Mouse (Mus musculus) liver, embryonic 14.5 days (tissue): ENCODE data around the gene Nrxn1. TPM values are rescaled to one million over a fixed set of nuclear protein-coding genes. Genes with fewer than 3 reads are reported as not detected.
A peak's percentile ranks its signal among the peaks of the same experiment; 100 is the strongest.

Experiments used
- ATAC-seq: fragments of 200-750 bp; cut with Nextera tagmentation; 2 replicates; pipeline ENCODE4 v1.8.0; 2017; ENCODE audit warnings: moderate number of reproducible peaks, mild to moderate bottlenecking, moderate library complexity; ENCODE audit not compliant: insufficient read depth
- DNase-seq, 3 experiments: peaks; one replicate each; pipeline ENCODE4 v3.0.0-alpha.2; 2012 to 2013; ENCODE audit warnings: low read depth in 3 of 3, low spot score in 3 of 3
- H3K27ac ChIP-seq: fragments of 300-500 bp; sonication (generic); 2 replicates; pipeline ENCODE4 v1.5.1; 2014; ENCODE audit warnings: moderate library complexity, mild to moderate bottlenecking, control low read depth, inconsistent platforms
- H3K27me3 ChIP-seq: fragments of 300-500 bp; sonication (generic); 2 replicates; pipeline ENCODE4 v1.6.1; 2014; ENCODE audit warnings: mild to moderate bottlenecking, low read length, moderate library complexity; ENCODE audit not compliant: control insufficient read depth, insufficient read depth
- H3K36me3 ChIP-seq: fragments of 300-500 bp; sonication (generic); replicated peaks from 2 replicates; pipeline ENCODE4 v1.6.1; 2014; ENCODE audit warnings: low read depth; ENCODE audit not compliant: control insufficient read depth, insufficient read depth
- H3K4me1 ChIP-seq, 2 experiments: fragments of 200-500 bp in 1 of 2; fragments of 300-500 bp in 1 of 2; sonication (generic) in 1 of 2; replicated peaks; 2 replicates each; pipeline ENCODE4 v1.6.1; 2012 to 2014; ENCODE audit warnings: antibody characterized with exemption in 1 of 2, inconsistent platforms in 1 of 2, low read length in 1 of 2; ENCODE audit not compliant: control insufficient read depth in 2 of 2, insufficient read depth in 2 of 2
- H3K4me2 ChIP-seq: fragments of 300-500 bp; sonication (generic); 2 replicates; pipeline ENCODE4 v1.6.1; 2014; ENCODE audit warnings: low read depth, mild to moderate bottlenecking, control low read depth, moderate library complexity
- H3K4me3 ChIP-seq, 2 experiments: fragments of 200-500 bp in 1 of 2; fragments of 300-500 bp in 1 of 2; sonication (generic) in 1 of 2; 2 replicates each; pipeline ENCODE4 v1.5.1; 2012 to 2014; ENCODE audit warnings: low read depth in 2 of 2, low read length in 2 of 2, mild to moderate bottlenecking in 2 of 2, control low read depth in 1 of 2, inconsistent platforms in 1 of 2, moderate library complexity in 1 of 2; ENCODE audit not compliant: insufficient read depth in 1 of 2
- H3K9ac ChIP-seq: fragments of 300-500 bp; sonication (generic); replicated peaks from 2 replicates; pipeline ENCODE4 v1.6.1; 2014; ENCODE audit warnings: mild to moderate bottlenecking, control low read depth, moderate library complexity
- H3K9me3 ChIP-seq: fragments of 300-500 bp; sonication (generic); 2 replicates; pipeline ENCODE4 v1.6.1; 2016; ENCODE audit warnings: low read length, mixed read lengths; ENCODE audit not compliant: control insufficient read depth
- CTCF ChIP-seq: IDR thresholded peaks from 2 replicates; pipeline ENCODE4 v1.5.1; 2016; ENCODE audit warnings: antibody characterized with exemption, low read depth, control low read depth
- EP300 ChIP-seq: IDR thresholded peaks from 2 replicates; pipeline ENCODE4 v1.6.1; 2016; ENCODE audit warnings: antibody characterized with exemption, low read depth
- WGBS: fragments of 180-500 bp; shearing (Covaris S2); extraction: QIAGEN DNeasy Blood & Tissue Kit; methylation state at CpG from one replicate; pipeline ENCODE4 v1.1.7; 2014; ENCODE audit not compliant: insufficient replicate concordance; 5-methylcytosine and 5-hydroxymethylcytosine counted together
- polyA plus RNA-seq, 2 experiments: library from polyadenylated mRNA; depleted of rRNA in 1 of 2; stranded (reverse) in 1 of 2; unstranded in 1 of 2; fragments of >200 nt; fragmentation: Nextera tagmentation in 1 of 2; extraction: Ambion mirVana in 1 of 2; gene quantifications; 2 replicates each; pipeline versions ENCODE4 v1.2.1 to v1.2.3; 2012 to 2014

Gene Nrxn1
- polyA plus RNA-seq, 2 experiments, result 0.03 to 0.14 TPM

- no peak for ATAC-seq
- no peak for DNase-seq
- no peak overlapping the region for H3K4me2 ChIP-seq
- H3K27me3 ChIP-seq, result no peaks in the 10 kb centered on the region
- 1% methylated on average over 21 of the region's 21 CpGs for WGBS
- no peak overlapping the region for H3K4me3 ChIP-seq
- H3K4me1 ChIP-seq, result no peaks in the 10 kb centered on the region
- H3K27ac ChIP-seq, result no peak overlapping the region
- H3K36me3 ChIP-seq, result no peaks in the 10 kb centered on the region
- no peaks in the 10 kb centered on the region for H3K9me3 ChIP-seq
- no peak for TF ChIP-seq CTCF
- no peak for TF ChIP-seq EP300
- no peak overlapping the region for H3K9ac ChIP-seq
These were observed 340 bp downstream of the Nrxn1 start for GRCm38 (mm10) chr17:91092421-91093041.

DNA sequence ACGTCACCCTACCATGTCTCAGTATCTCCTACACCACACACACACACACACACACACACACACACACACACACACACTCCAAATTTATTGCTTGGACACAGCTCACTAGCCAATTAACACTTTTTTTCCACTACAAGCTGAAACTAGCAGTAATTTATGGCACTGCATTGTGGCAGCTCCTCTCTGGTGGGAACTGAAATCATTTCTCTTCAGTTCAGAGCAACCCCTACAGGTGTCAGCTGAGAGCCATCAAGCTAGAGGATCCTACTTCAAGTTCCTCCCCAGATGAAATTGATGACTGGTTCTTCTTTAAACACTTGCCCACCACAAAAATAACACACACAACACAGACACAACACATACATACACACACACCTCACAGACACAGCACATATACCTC is 2.2 kb downstream of the Nrxn1 start:
- 55% methylated on average over 1 of the region's 1 CpGs for WGBS
- no peak overlapping the region for H3K4me2 ChIP-seq
- ATAC-seq (no peak), DNase-seq (no peak)
- H3K27me3 ChIP-seq, result no peaks in the 10 kb centered on the region
- H3K27ac ChIP-seq, result no peak overlapping the region
- no peaks in the 10 kb centered on the region for H3K9me3 ChIP-seq
- H3K4me1 ChIP-seq, result no peaks in the 10 kb centered on the region
- H3K9ac ChIP-seq, result no peak overlapping the region
- no peaks in the 10 kb centered on the region for H3K36me3 ChIP-seq
- H3K4me3 ChIP-seq, result no peak overlapping the region
- TF ChIP-seq EP300, result no peak
- TF ChIP-seq CTCF, result no peak

DNA sequence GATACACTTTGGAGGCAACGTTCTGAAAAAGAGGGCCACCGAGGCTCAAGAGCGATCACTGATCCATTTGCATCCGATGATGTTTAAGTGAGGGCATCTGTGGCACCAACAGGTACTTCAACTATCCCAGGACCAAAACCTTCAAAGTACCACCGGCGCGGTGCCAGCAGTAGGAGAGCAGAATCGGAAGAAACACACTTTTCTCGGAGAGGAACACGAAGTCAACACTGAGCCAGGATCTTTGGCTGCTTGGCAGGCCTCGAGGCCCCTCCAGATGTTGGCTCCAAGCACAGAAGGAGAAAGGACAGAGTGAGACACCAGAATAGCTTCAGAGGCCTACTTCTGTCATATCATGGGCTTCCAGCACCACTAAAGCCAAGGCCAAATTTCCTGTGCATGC is 3.9 kb downstream of the Nrxn1 start:
- no peak overlapping the region for H3K9ac ChIP-seq
- TF ChIP-seq EP300 (no peak), CTCF (no peak)
- H3K4me1 ChIP-seq, result no peaks in the 10 kb centered on the region
- 70% methylated on average over 11 of the region's 11 CpGs for WGBS
- ATAC-seq, result no peak
- H3K27me3 ChIP-seq, result no peaks in the 10 kb centered on the region
- no peaks in the 10 kb centered on the region for H3K9me3 ChIP-seq
- H3K4me3 ChIP-seq, result no peak overlapping the region
- no peaks in the 10 kb centered on the region for H3K36me3 ChIP-seq
- H3K27ac ChIP-seq, result no peak overlapping the region
- DNase-seq, result no peak
- H3K4me2 ChIP-seq, result no peak overlapping the region

DNA sequence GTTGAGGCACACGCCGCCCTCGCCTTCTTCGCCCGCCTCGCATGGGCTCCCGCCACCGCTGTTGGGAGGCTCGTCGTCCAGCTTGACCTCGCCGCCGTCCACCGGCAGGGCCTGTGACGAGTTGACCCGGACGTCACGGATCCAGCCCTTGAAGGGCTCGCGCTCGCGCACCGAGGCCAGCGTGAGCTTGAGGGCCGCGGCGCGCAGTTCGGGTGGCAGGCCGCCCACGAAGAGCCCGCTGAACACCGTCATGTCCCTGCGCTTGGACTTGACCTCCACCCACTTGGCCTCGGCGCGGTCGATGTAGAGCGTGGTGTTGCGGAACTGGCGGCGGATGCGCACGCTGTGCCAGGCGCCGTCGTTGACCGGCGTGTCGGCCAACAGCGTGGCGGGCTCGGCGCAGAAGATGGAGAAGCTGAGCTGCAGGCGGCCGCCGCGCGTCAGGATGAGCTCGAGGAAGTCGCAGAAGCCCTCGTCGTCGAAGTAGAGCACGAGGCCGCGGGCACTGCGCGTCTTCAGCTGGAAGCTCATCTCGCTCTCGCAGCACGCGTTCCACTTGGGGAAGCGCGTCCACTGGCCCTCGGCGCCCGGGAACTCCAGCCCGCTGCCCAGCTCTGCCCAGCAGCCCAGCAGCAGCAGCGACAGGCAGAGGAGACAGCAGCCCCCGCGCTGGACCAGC is 4.7 kb downstream of the Nrxn1 start:
- no peak for DNase-seq
- H3K9ac ChIP-seq, result no peak overlapping the region
- ATAC-seq, result 0 out of 2 replicates have a peak, but pooled peaks have one; percentile 23
- WGBS, result 59% methylated on average over 82 of the region's 82 CpGs
- no peak overlapping the region for H3K27ac ChIP-seq
- H3K4me1 ChIP-seq, result no peaks in the 10 kb centered on the region
- no peak for TF ChIP-seq EP300
- no peak for TF ChIP-seq CTCF
- no peak overlapping the region for H3K4me3 ChIP-seq
- H3K27me3 ChIP-seq, result no peaks in the 10 kb centered on the region
- no peaks in the 10 kb centered on the region for H3K9me3 ChIP-seq
- no peak overlapping the region for H3K4me2 ChIP-seq
- no peaks in the 10 kb centered on the region for H3K36me3 ChIP-seq

GRCm38 (mm10) chr17:91086412-91086811 is 6.5 kb downstream of the Nrxn1 start:
- ATAC-seq (no peak), DNase-seq (no peak)
- H3K9ac ChIP-seq, result no peak overlapping the region
- H3K27me3 ChIP-seq, result no peaks in the 10 kb centered on the region
- no peaks in the 10 kb centered on the region for H3K4me1 ChIP-seq
- no peaks in the 10 kb centered on the region for H3K36me3 ChIP-seq
- no peaks in the 10 kb centered on the region for H3K9me3 ChIP-seq
- no peak overlapping the region for H3K4me3 ChIP-seq
- TF ChIP-seq CTCF, result no peak
- no peak for TF ChIP-seq EP300
- WGBS, result 73% methylated on average over 1 of the region's 1 CpGs
- H3K4me2 ChIP-seq, result no peak overlapping the region
- no peak overlapping the region for H3K27ac ChIP-seq
